Comparison of ENCODE assay signal across 24 mouse cellular contexts in genomic region chr17:56262645-56263094, GRCm38 (mm10). TPM values are rescaled to one million over a fixed set of nuclear protein-coding genes. Genes with fewer than 3 reads are reported as not detected.
A peak's percentile ranks its signal among the peaks of the same experiment; 100 is the strongest.
DNase-seq lines count a peak whose midpoint lies in the region; ATAC-seq lines count a peak whose summit lies in the region.
"Had no signal": no experiment of that assay in that cellular context is flagged by ENCODE, and none has a peak within 500 bp of the region (broad histone marks: within the 10 kb centered on the region; RNA-seq: fewer than 3 reads in every experiment).

No protein-coding gene starts in this region.

- H3K9ac ChIP-seq in heart, embryonic 11.5 days (ENCODE audit: low read depth, low read length): peak overlapping the region; percentile 19; the same call in 1 of the 2 replicates
- H3K9ac ChIP-seq: hindbrain, embryonic 12.5 days had no signal

- no peaks in the 10 kb centered on the region for H3K9me3 ChIP-seq in heart, embryonic 11.5 days (replicated peaks; ENCODE audit: control insufficient read depth, low read length)
- H3K9me3 ChIP-seq: hindbrain, embryonic 12.5 days had no signal

- peaks cover 11% of the 10 kb centered on the region for H3K36me3 ChIP-seq in heart, embryonic 11.5 days (ENCODE audit: control insufficient read depth, insufficient read depth, low read length)

- ATAC-seq in heart, embryonic 11.5 days (replicated peaks; ENCODE audit: insufficient number of reproducible peaks, low FRiP score, low TSS enrichment): no peak
- ATAC-seq in granulocyte monocyte progenitor cell, adult 5-6 weeks (replicated peaks; ENCODE audit: poor library complexity, severe bottlenecking): no peak
- ATAC-seq: intestine, postnatal 0 days had no signal

- DNase-seq in kidney, adult 9 months: peak; percentile 6
- no peak for DNase-seq in kidney, adult 11 months
- peak; percentile 63 to 77 for DNase-seq in gastrocnemius, adult 8-10 months (ENCODE audit: low spot score in 2 of 2)
- DNase-seq in heart, postnatal 4 days: peak; percentile 78
- no peak for DNase-seq in right cerebral cortex, adult 18-20 months
- DNase-seq in liver: no peak
- DNase-seq: adrenal gland, adult 8-10 months; cerebellum, adult 11-12 months; cerebellum, postnatal 36 days; kidney, postnatal 25 days; midbrain, embryonic 14.5 days; right cerebral cortex, postnatal 4 days; thymus, postnatal 25 days had no signal

- 74% methylated on average over 3 of the region's 3 CpGs for WGBS in heart, embryonic 11.5 days (ENCODE audit: insufficient replicate concordance)

- H3K27me3 ChIP-seq in heart, embryonic 11.5 days (ENCODE audit: control insufficient read depth, insufficient read depth, low read length): no peaks in the 10 kb centered on the region
- H3K27me3 ChIP-seq: hindbrain, embryonic 12.5 days had no signal

- H3K4me3 ChIP-seq in heart, embryonic 11.5 days (ENCODE audit: low read depth, low read length): no peak overlapping the region
- H3K4me3 ChIP-seq: hindbrain, embryonic 12.5 days had no signal

- peak overlapping the region; percentile 14; the same call in 1 of the 2 replicates for H3K4me2 ChIP-seq in heart, embryonic 11.5 days
- H3K4me2 ChIP-seq: hindbrain, embryonic 12.5 days had no signal

- peaks cover 33% of the 10 kb centered on the region for H3K4me1 ChIP-seq in heart, embryonic 11.5 days (ENCODE audit: control insufficient read depth, insufficient read depth, low read length)

- peak overlapping the region; percentile 63 for H3K27ac ChIP-seq in heart, embryonic 11.5 days (ENCODE audit: low read depth, low read length)
- H3K27ac ChIP-seq: hindbrain, embryonic 12.5 days had no signal

RNA-seq across cellular contexts. Expression of gene Fem1a, which starts 6.1 kb away (rescaled TPM):
- total RNA-seq in gastrocnemius, adult 8-10 months (2022): 100 to 1,000 TPM; 180 to 201 (median 196) TPM
- polyA plus RNA-seq in heart, embryonic 11.5 days (2014; fragmentation: Nextera tagmentation; extraction: Ambion mirVana): 17.9 and 19.3 TPM in 2 replicates
- total RNA-seq in heart, postnatal 4 days (2021): 10 to 100 TPM; 69.6 to 73.8 TPM
- 16.8 and 17.3 TPM in 2 replicates for total RNA-seq in granulocyte monocyte progenitor cell, adult 5-6 weeks (2014; fragmentation: Nextera tagmentation)
- total RNA-seq in granulocyte monocyte progenitor cell, adult 5-6 weeks (2017): 25.6 and 26.5 TPM in 2 replicates

RNA-seq across cellular contexts. Expression of gene Ticam1, which starts 13.9 kb away (rescaled TPM):
- 1 to 10 TPM; 1.7 to 2.2 (median 2.0) TPM for total RNA-seq in gastrocnemius, adult 8-10 months (2022)
- 10.4 and 11.4 TPM in 2 replicates for polyA plus RNA-seq in heart, embryonic 11.5 days (2014; fragmentation: Nextera tagmentation; extraction: Ambion mirVana)
- 10 to 100 TPM; 10.3 to 10.8 TPM for total RNA-seq in heart, postnatal 4 days (2021)
- total RNA-seq in granulocyte monocyte progenitor cell, adult 5-6 weeks (2014; fragmentation: Nextera tagmentation): 8.2 and 14.5 TPM in 2 replicates
- total RNA-seq in granulocyte monocyte progenitor cell, adult 5-6 weeks (2017): 2.7 and 6.1 TPM in 2 replicates

RNA-seq across cellular contexts. Expression of gene Plin3, which starts 30.0 kb away (rescaled TPM):
- 10 to 100 TPM; 22.9 to 44.8 (median 28.7) TPM for total RNA-seq in gastrocnemius, adult 8-10 months (2022)
- 58.8 and 77.3 TPM in 2 replicates for polyA plus RNA-seq in heart, embryonic 11.5 days (2014; fragmentation: Nextera tagmentation; extraction: Ambion mirVana)
- total RNA-seq in heart, postnatal 4 days (2021): 10 to 100 TPM; 56.3 to 65.7 TPM
- total RNA-seq in granulocyte monocyte progenitor cell, adult 5-6 weeks (2014; fragmentation: Nextera tagmentation): 17.0 and 19.3 TPM in 2 replicates
- 29.0 and 29.2 TPM in 2 replicates for total RNA-seq in granulocyte monocyte progenitor cell, adult 5-6 weeks (2017)

RNA-seq across cellular contexts. Expression of gene Arrdc5, which starts 37.4 kb away (rescaled TPM):
- not detected for total RNA-seq in gastrocnemius, adult 8-10 months (2022)
- not detected in 2 replicates for polyA plus RNA-seq in heart, embryonic 11.5 days (2014; fragmentation: Nextera tagmentation; extraction: Ambion mirVana)
- not detected for total RNA-seq in heart, postnatal 4 days (2021)
- not detected in 2 replicates for total RNA-seq in granulocyte monocyte progenitor cell, adult 5-6 weeks (2014; fragmentation: Nextera tagmentation)
- not detected in 2 replicates for total RNA-seq in granulocyte monocyte progenitor cell, adult 5-6 weeks (2017)
- total RNA-seq: adrenal gland, adult 8-10 months; layer of hippocampus, postnatal 10 days; left cerebral cortex, postnatal 25 days; MEL had no signal
- polyA plus RNA-seq: brain, embryonic 14.5 days; embryonic facial prominence, embryonic 11.5 days; hindbrain, embryonic 12.5 days; intestine, postnatal 0 days; liver, embryonic 16.5 days; midbrain, embryonic 14.5 days; stomach, embryonic 14.5 days had no signal

RNA-seq across cellular contexts. Expression of gene Uhrf1, which starts 40.5 kb away (rescaled TPM):
- total RNA-seq in gastrocnemius, adult 8-10 months (2022): under 1 TPM; 0.18 to 0.67 (median 0.44) TPM
- polyA plus RNA-seq in heart, embryonic 11.5 days (2014; fragmentation: Nextera tagmentation; extraction: Ambion mirVana): 53.0 and 62.4 TPM in 2 replicates
- total RNA-seq in heart, postnatal 4 days (2021): 10 to 100 TPM; 71.8 to 76.7 TPM
- 149 and 159 TPM in 2 replicates for total RNA-seq in granulocyte monocyte progenitor cell, adult 5-6 weeks (2014; fragmentation: Nextera tagmentation)
- 168 and 171 TPM in 2 replicates for total RNA-seq in granulocyte monocyte progenitor cell, adult 5-6 weeks (2017)

Comparison
In these comparisons a context has a peak if more than half of its experiments do, and no peak if none do; other contexts are left out.
1. DNase-seq: peak in kidney, adult 9 months (single experiment), gastrocnemius, adult 8-10 months (2 of 2) and heart, postnatal 4 days (single experiment); none in kidney, adult 11 months (single experiment), right cerebral cortex, adult 18-20 months (single experiment) and liver (single experiment).